Mouse (Mus musculus) hindbrain, embryonic 13.5 days (tissue): ENCODE measurements around the gene Gprin1. TPM values are rescaled to one million over a fixed set of nuclear protein-coding genes. Genes with fewer than 3 reads are reported as not detected.

Experiments
- polyA plus RNA-seq: library from polyadenylated mRNA; unstranded; fragments of >200 nt; fragmentation: Nextera tagmentation; extraction: Ambion mirVana; gene quantifications from 2 replicates; pipeline ENCODE4 v1.2.1, GENCODE M21; 2015

The Gprin1 gene
- polyA plus RNA-seq, 1 experiment from 2014 or later = 6.9 TPM

Other genes starting within 250 kb of the Gprin1 start
- 21.0 and 21.4 TPM in 2 replicates for gene Simc1, start 246.1 kb downstream of the Gprin1 start, polyA plus RNA-seq
- gene 4833439L19Rik, start 184.4 kb downstream of the Gprin1 start, polyA plus RNA-seq = 239 and 245 TPM in 2 replicates
- 76.2 and 77.7 TPM in 2 replicates for gene Arl10, start 174.9 kb downstream of the Gprin1 start, polyA plus RNA-seq
- gene Nop16, start 159.8 kb downstream of the Gprin1 start, polyA plus RNA-seq = 53.0 and 53.1 TPM in 2 replicates
- 232 and 248 TPM in 2 replicates for gene Higd2a, start 159.7 kb downstream of the Gprin1 start, polyA plus RNA-seq
- 132 and 135 TPM in 2 replicates for gene Cltb, start 138.5 kb downstream of the Gprin1 start, polyA plus RNA-seq
- gene Faf2, start 128.1 kb downstream of the Gprin1 start, polyA plus RNA-seq = 68.9 and 71.5 TPM in 2 replicates
- 86.8 and 87.6 TPM in 2 replicates for gene Rnf44, start 56.0 kb downstream of the Gprin1 start, polyA plus RNA-seq
- 0.08 and 0.14 TPM in 2 replicates for gene Cdhr2, start 48.4 kb downstream of the Gprin1 start, polyA plus RNA-seq
- 18.7 and 20.8 TPM in 2 replicates for gene Sncb, start 16.7 kb upstream of the Gprin1 start, polyA plus RNA-seq
- gene Eif4e1b, start 34.1 kb upstream of the Gprin1 start, polyA plus RNA-seq = not detected in 2 replicates
- 50.4 and 54.0 TPM in 2 replicates for gene Tspan17, start 39.5 kb upstream of the Gprin1 start, polyA plus RNA-seq
- gene Unc5a, start 199.5 kb upstream of the Gprin1 start, polyA plus RNA-seq = 7.8 and 8.4 TPM in 2 replicates